Mouse (Mus musculus): ENCODE data around the gene Ftl1-ps1.

Gene Ftl1-ps1

GRCm38 (mm10) chr13:74399298-74399839 lies at the start of gene Ftl1-ps1:
Gene Ftl1-ps1, plus strand, starts transcription at chr13:74399694.
- DNase-seq: no peak

GRCm38 (mm10) chr13:74350435-74350906 lies 49.0 kb upstream of the Ftl1-ps1 start:
- no peak for DNase-seq

GRCm38 (mm10) chr13:74356491-74356890 lies 43.0 kb upstream of the Ftl1-ps1 start:
- no peak for DNase-seq

GRCm38 (mm10) chr13:74362218-74362617 lies 37.3 kb upstream of the Ftl1-ps1 start:
- DNase-seq: no peak

- DNase-seq: no peak
Observed at GRCm38 (mm10) chr13:74363176-74363858, 36.2 kb upstream of the Ftl1-ps1 start.

- peak; percentile 23 for DNase-seq
Observed at GRCm38 (mm10) chr13:74363859-74364235, 35.6 kb upstream of the Ftl1-ps1 start, which contains the start of gene Lrrc14b. Gene Lrrc14b, minus strand, starts transcription at chr13:74364005.

- DNase-seq: no peak
Observed at GRCm38 (mm10) chr13:74381533-74382276, 17.8 kb upstream of the Ftl1-ps1 start.

GRCm38 (mm10) chr13:74382289-74382688 lies 17.2 kb upstream of the Ftl1-ps1 start:
- no peak for DNase-seq

GRCm38 (mm10) chr13:74389730-74390129 lies 9.8 kb upstream of the Ftl1-ps1 start:
- no peak for DNase-seq

- DNase-seq: peak; percentile 66
Observed at GRCm38 (mm10) chr13:74390371-74390990, 9.0 kb upstream of the Ftl1-ps1 start, which contains the start of gene Zfp72. Gene Zfp72, minus strand, starts transcription at chr13:74390836.

GRCm38 (mm10) chr13:74391156-74391555 lies 8.3 kb upstream of the Ftl1-ps1 start:
- no peak for DNase-seq

GRCm38 (mm10) chr13:74439895-74440294 lies 40.4 kb downstream of the Ftl1-ps1 start:
- DNase-seq: no peak

Measured in cerebellum, adult 8-10 months (tissue).